Mouse (Mus musculus): ENCODE results near the gene Pik3r3. TPM values are rescaled to one million over a fixed set of nuclear protein-coding genes. Genes with fewer than 3 reads are reported as not detected.
"Not testable (repeated sequence)": the region's sequence is repeated elsewhere in the genome, so short reads cannot be mapped to it uniquely, and the experiment has no call there.

Pik3r3 gene
- polyA plus RNA-seq, 1 experiment: 26.0 TPM

DNA sequence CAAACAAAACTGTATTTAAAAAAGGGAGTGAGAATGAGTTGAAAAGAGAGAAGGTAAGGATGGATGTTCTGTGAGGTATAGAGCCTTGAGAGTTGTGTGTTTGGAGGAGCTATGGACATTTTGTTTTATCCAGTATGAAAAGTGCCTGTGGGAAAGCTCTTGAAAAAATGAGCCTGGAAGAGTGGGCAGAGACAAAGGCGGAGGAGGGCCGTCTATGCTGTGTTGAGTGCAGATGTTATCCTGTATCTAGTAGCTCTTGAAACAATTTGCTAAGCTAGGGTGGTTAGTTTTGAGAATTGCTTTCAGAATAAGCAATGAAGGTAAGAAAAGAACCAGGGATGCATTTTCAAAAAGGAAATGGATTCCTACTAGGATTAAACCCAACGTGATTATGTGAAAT, 22.0 kb downstream of the Pik3r3 start:
- Histone ChIP-seq H3K4me1 (replicated peaks; ENCODE audit: control insufficient read depth, insufficient read depth, low read length) (no peaks in the 10 kb centered on the region), H3K27me3 (ENCODE audit: control insufficient read depth, insufficient read depth, low read length) (no peaks in the 10 kb centered on the region), H3K27ac (ENCODE audit: control insufficient read depth, insufficient read depth, low read length) (no peak overlapping the region), H3K36me3 (ENCODE audit: control insufficient read depth, insufficient read depth, low read length) (no peaks in the 10 kb centered on the region), H3K4me3 (ENCODE audit: control insufficient read depth, insufficient read depth, low read length) (no peak overlapping the region)
- 90% methylated on average over 3 of the region's 3 CpGs for WGBS
- DNase-seq: no peak
- TF ChIP-seq CTCF (IDR thresholded peaks at IDR 0.05; ENCODE audit: borderline replicate concordance, control insufficient read depth, extremely low read depth, insufficient read depth, low read length, poor library complexity): no peak
- TF ChIP-seq POLR2A (IDR thresholded peaks at IDR 0.05; ENCODE audit: control insufficient read depth, extremely low read depth, insufficient read depth, low read length, poor library complexity): no peak

DNA sequence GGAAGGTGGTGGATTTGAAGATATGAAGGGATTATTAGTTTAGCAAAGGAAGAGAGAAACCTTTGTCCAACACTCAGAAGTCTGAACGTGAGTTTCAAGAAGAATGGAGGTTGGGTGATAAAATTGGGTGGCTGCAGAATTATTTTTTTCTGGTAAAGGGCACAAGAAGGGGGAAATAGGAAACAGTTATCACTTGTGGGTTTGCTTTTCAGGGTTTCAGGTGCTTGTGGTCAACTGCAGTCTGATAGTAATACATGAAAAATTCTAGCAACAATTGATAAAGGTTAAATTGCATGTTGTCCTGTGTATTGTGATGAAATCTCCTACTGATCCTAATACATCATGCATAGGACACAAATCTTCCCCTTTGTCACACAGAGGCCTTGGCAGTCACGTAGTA, 22.8 kb downstream of the Pik3r3 start:
- TF ChIP-seq CTCF (IDR thresholded peaks at IDR 0.05; ENCODE audit: borderline replicate concordance, control insufficient read depth, extremely low read depth, insufficient read depth, low read length, poor library complexity): no peak
- TF ChIP-seq POLR2A (IDR thresholded peaks at IDR 0.05; ENCODE audit: control insufficient read depth, extremely low read depth, insufficient read depth, low read length, poor library complexity): no peak
- no peak for DNase-seq
- H3K36me3 ChIP-seq (ENCODE audit: control insufficient read depth, insufficient read depth, low read length): no peaks in the 10 kb centered on the region
- H3K27ac ChIP-seq (ENCODE audit: control insufficient read depth, insufficient read depth, low read length): no peak overlapping the region
- no peaks in the 10 kb centered on the region for H3K27me3 ChIP-seq (ENCODE audit: control insufficient read depth, insufficient read depth, low read length)
- H3K4me1 ChIP-seq (replicated peaks; ENCODE audit: control insufficient read depth, insufficient read depth, low read length): no peaks in the 10 kb centered on the region
- no peak overlapping the region for H3K4me3 ChIP-seq (ENCODE audit: control insufficient read depth, insufficient read depth, low read length)
- 53% methylated on average over 2 of the region's 2 CpGs for WGBS

DNA sequence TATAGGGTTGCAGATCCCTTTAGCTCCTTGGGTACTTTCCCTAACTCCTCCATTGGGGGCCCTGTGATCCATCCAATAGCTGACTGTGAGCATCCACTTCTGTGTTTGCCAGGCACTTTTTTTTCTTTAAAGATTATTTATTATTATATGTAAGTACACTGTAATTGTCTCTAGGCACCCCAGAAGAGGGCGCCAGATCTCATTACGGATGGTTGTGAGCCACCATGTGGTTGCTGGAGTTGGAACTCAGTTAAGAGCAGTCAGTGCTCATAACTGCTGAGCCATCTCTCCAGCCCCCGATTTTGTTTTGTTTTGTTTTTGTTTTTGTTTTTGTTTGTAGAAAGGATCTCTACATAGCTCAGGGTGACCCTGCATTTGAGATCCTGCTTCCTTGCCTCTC, 24.5 kb downstream of the Pik3r3 start:
- peak; percentile 58 for DNase-seq
- H3K27me3 ChIP-seq (ENCODE audit: control insufficient read depth, insufficient read depth, low read length): not testable (repeated sequence)
- 25% methylated on average over 3 of the region's 3 CpGs for WGBS

DNA sequence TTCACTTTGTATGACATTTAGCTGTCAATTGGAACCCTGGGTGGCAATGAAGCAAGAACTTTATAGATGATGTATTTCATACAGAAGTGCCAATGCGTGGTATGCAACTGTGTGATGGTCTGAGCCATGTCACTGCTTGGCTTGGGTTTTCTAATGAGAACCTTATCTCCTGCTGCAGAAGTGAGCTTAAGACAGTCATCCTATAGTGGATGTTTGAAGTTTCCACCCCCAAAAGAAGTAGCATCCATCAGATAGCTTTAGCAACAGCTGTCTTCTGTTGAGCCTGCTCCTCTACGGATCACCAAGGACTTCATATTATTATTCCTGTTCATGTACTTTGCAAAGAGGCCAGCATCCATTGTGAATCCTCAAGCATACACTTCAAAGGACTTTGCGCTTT, 28.6 kb downstream of the Pik3r3 start:
- no peaks in the 10 kb centered on the region for H3K4me1 ChIP-seq (replicated peaks; ENCODE audit: control insufficient read depth, insufficient read depth, low read length)
- no peaks in the 10 kb centered on the region for H3K27me3 ChIP-seq (ENCODE audit: control insufficient read depth, insufficient read depth, low read length)
- no peak for DNase-seq
- no peak overlapping the region for H3K4me3 ChIP-seq (ENCODE audit: control insufficient read depth, insufficient read depth, low read length)
- H3K27ac ChIP-seq (ENCODE audit: control insufficient read depth, insufficient read depth, low read length): no peak overlapping the region
- WGBS: 96% methylated on average over 3 of the region's 3 CpGs
- H3K36me3 ChIP-seq (ENCODE audit: control insufficient read depth, insufficient read depth, low read length): no peaks in the 10 kb centered on the region
- TF ChIP-seq CTCF (IDR thresholded peaks at IDR 0.05; ENCODE audit: borderline replicate concordance, control insufficient read depth, extremely low read depth, insufficient read depth, low read length, poor library complexity) (no peak), POLR2A (IDR thresholded peaks at IDR 0.05; ENCODE audit: control insufficient read depth, extremely low read depth, insufficient read depth, low read length, poor library complexity) (no peak)

More for the DNA sequence above, 24.5 kb downstream of the Pik3r3 start:
- H3K36me3 ChIP-seq (ENCODE audit: control insufficient read depth, insufficient read depth, low read length); H3K4me1 ChIP-seq (replicated peaks; ENCODE audit: control insufficient read depth, insufficient read depth, low read length); H3K27ac ChIP-seq (ENCODE audit: control insufficient read depth, insufficient read depth, low read length); H3K4me3 ChIP-seq (ENCODE audit: control insufficient read depth, insufficient read depth, low read length): not testable (repeated sequence)

DNA sequence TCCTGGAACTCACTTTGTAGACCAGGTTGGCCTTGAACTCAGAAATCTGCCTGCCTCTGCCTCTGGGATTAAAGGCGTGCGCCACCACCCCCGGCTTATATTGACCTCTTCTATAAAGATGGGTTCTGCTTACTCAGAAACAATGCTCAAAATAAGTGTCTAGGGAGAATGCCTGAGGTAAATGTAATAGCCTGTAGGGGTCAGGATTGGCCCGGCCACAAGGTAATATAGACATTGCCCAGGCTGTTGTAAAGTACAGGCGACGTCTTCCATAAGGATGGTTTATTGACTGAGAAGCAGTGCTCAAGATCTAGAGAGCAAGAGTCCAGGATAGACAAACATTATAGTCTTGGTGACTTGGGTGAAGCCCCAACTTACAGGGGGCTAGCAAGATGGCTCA, 46.8 kb downstream of the Pik3r3 start:
- TF ChIP-seq CTCF (IDR thresholded peaks at IDR 0.05; ENCODE audit: borderline replicate concordance, control insufficient read depth, extremely low read depth, insufficient read depth, low read length, poor library complexity) (no peak), POLR2A (IDR thresholded peaks at IDR 0.05; ENCODE audit: control insufficient read depth, extremely low read depth, insufficient read depth, low read length, poor library complexity) (no peak)

DNA sequence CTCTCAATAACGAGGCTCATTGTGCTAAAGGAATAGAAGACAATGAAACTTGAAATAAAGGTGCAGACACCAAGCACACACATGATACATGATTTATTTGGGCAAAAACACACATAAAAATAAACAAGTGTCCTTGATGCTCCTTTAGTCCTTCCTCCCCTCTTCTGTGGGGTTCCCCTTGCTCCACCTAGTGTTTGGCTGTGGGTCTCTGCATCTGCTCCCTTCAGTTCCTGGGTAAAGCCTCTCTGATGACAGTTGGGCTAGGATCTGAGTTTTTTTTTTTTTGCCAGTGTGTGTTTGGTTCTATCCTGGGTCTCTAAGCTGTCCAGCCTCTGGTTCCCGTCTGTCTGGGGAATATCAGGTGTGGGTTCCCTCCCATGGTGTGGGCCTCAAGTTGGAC, 60.8 kb downstream of the Pik3r3 start:
- DNase-seq: no peak
- H3K27me3 ChIP-seq (ENCODE audit: control insufficient read depth, insufficient read depth, low read length): no peaks in the 10 kb centered on the region

More for the DNA sequence above, 46.8 kb downstream of the Pik3r3 start:
- Histone ChIP-seq H3K4me3 (ENCODE audit: control insufficient read depth, insufficient read depth, low read length) (no peak overlapping the region), H3K27me3 (ENCODE audit: control insufficient read depth, insufficient read depth, low read length) (no peaks in the 10 kb centered on the region), H3K4me1 (replicated peaks; ENCODE audit: control insufficient read depth, insufficient read depth, low read length) (no peaks in the 10 kb centered on the region), H3K36me3 (ENCODE audit: control insufficient read depth, insufficient read depth, low read length) (no peaks in the 10 kb centered on the region), H3K27ac (ENCODE audit: control insufficient read depth, insufficient read depth, low read length) (no peak overlapping the region)
- WGBS: 94% methylated on average over 6 of the region's 6 CpGs
- no peak for DNase-seq

DNA sequence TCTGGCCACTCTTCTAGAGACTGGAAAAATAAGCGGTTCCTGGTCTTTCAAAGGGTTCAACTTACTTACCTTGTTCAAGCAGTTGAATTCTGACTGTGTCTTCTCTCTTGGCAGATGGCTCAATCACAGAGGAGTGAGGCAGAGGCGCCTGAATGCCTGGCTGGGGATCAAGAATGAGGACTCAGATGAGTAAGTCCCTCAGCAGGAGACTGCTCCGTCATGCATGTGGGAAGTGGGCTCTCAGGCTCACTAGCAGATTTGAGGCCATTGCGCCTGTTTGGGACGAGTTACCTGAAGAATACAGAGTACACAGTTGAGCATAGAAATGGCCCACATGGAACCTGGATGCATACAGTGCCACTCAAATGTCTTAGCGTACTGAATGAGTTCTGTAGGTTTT, 70.1 kb downstream of the Pik3r3 start:
- no peak overlapping the region for H3K4me3 ChIP-seq (ENCODE audit: control insufficient read depth, insufficient read depth, low read length)
- H3K36me3 ChIP-seq (ENCODE audit: control insufficient read depth, insufficient read depth, low read length): no peaks in the 10 kb centered on the region
- 95% methylated on average over 6 of the region's 6 CpGs for WGBS
- no peaks in the 10 kb centered on the region for H3K27me3 ChIP-seq (ENCODE audit: control insufficient read depth, insufficient read depth, low read length)
- H3K27ac ChIP-seq (ENCODE audit: control insufficient read depth, insufficient read depth, low read length): no peak overlapping the region
- no peaks in the 10 kb centered on the region for H3K4me1 ChIP-seq (replicated peaks; ENCODE audit: control insufficient read depth, insufficient read depth, low read length)
- TF ChIP-seq CTCF (IDR thresholded peaks at IDR 0.05; ENCODE audit: borderline replicate concordance, control insufficient read depth, extremely low read depth, insufficient read depth, low read length, poor library complexity): no peak
- TF ChIP-seq POLR2A (IDR thresholded peaks at IDR 0.05; ENCODE audit: control insufficient read depth, extremely low read depth, insufficient read depth, low read length, poor library complexity): no peak
- DNase-seq: no peak

More for the DNA sequence above, 60.8 kb downstream of the Pik3r3 start:
- no peaks in the 10 kb centered on the region for H3K36me3 ChIP-seq (ENCODE audit: control insufficient read depth, insufficient read depth, low read length)
- no peak overlapping the region for H3K27ac ChIP-seq (ENCODE audit: control insufficient read depth, insufficient read depth, low read length)
- no peak for TF ChIP-seq POLR2A (IDR thresholded peaks at IDR 0.05; ENCODE audit: control insufficient read depth, extremely low read depth, insufficient read depth, low read length, poor library complexity)
- WGBS: 81% methylated on average over 2 of the region's 2 CpGs
- H3K4me1 ChIP-seq (replicated peaks; ENCODE audit: control insufficient read depth, insufficient read depth, low read length): no peaks in the 10 kb centered on the region
- no peak overlapping the region for H3K4me3 ChIP-seq (ENCODE audit: control insufficient read depth, insufficient read depth, low read length)
